Mouse (Mus musculus) thymus, postnatal 14 days (tissue): ENCODE measurements around the gene St6galnac3.

ENCODE experiments used
- DNase-seq: peaks from one replicate; pipeline ENCODE4 v3.0.0; 2021

Gene St6galnac3

DNA sequence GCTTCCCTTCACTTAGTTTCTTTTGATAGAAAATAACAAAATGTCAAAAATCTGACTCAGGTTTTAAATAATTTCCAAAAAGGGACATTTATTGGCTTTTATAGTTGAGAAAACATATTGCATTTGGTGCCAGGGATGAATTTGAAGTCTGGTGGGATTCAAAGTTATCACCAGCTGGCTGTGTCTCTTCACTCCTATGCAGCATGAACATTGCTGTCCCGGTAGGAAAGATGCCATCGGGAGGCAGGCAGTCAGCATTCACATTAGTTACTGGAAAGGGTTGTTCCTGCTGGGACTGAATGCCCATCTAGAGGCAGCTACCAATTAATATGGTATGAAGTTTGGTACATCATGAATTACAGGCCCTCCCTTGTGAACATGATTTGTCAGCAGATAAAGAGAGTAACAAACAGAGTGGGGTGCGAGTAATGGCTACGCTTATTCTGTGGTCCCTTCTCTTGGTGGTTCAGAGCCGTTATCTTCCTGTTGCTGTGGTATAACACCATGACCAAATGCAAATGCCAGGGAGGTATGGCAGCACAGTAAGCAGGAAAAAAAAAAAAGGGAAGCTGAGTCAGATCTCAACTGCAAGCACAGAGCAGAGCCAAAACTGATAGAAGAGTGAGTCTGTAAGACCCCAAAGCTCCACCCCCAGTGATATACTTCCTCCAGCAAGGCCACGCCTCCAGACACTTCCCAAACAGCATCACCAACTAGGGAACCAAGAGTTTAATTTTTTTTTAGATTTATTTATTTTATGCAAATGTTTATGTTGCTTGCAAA, 535.1 kb downstream of the St6galnac3 start:
- DNase-seq: no peak

DNA sequence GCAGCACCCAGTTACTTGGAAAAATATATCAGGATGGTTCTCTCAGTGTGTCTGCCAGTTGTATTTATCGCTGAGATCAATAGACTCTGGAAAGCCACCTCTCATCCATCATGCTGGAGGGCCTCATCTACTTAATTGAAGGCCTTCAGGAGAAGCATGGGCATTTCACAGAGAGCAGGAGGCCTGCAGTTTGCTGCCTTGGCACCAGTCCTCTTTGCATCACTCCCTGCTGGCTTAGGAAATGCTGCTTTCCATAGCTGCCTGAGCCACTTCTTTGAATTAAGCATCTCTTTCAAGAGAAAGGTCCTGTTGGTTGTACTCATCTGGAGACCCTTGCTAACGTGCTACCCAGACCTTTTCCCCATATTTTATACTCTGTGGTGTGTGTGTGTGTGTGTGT, 536.8 kb downstream of the St6galnac3 start:
- no peak for DNase-seq

DNA sequence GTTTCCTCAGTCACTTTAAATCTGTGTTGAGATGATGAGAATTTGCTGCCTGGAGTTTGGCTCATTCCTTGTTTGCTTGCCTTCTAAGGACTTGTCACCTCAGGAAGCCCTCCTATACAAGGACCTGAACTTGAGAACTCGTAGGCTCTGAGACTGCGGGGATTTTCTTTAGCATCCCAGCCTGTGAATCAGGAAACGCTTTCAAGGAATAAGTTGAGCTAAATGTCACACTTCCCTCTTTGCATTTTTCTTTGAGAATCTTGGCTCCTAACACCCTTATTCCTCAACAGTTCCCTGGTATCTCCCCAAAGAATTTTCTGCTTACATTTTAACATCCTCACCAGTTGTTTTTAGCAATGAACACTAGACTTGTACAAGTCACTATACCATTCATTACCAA, 539.9 kb downstream of the St6galnac3 start:
- no peak for DNase-seq

DNA sequence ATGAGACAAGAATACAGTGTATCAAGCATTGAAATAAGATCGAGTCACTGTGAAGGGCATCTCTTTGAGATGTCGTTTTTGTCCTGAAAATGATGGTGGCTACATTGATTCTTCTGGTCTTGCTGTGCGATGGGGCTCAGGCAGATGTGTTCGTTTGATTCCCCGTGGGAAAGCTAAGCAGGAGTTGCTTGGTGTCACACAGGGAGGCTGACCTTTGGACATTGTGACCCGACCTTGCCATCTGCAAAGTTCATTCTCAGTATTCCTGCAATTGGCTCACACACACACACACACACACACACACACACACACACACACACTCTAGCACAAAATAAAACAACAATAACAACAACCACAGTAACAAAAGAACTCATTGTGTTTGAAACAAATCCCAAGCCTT, 543.7 kb downstream of the St6galnac3 start:
- DNase-seq: no peak

DNA sequence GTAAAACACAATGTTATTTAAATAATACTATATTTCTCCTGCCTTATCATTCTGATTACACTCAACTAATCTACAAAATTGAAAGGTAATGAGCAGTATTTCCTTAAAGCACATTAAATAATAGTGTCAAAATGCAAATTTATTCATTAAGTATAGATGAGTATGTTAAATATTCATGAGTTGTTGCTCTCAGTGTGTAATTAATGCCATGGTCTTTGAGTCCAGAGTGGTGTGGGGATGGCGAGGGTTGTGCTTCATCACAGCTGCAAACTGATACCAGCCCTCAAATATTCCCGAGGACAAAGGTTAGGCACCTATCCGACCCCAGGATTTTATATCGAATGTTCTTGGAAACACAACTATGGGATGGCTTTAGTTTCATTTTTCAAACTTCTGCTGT, 548.2 kb downstream of the St6galnac3 start:
- no peak for DNase-seq

DNA sequence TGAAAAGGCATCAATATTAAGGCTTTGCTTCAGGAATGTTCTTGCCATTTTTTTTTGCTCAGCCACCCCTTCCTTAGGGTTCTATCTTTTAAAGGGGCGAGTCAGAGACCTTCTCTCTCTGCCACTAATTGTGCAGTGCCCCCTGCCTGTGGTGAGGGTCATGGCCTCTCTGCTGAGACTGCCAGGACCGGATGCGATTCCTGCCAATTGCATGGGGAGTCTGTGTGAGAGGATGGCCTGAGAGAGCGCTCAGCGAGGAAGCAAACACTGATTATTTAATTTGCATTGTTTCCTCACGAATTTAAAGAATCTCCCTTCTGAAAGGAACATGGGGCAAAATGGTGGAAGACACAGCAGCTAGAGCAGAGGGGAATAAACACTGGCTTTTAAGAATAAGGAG, 548.6 kb downstream of the St6galnac3 start:
- no peak for DNase-seq

DNA sequence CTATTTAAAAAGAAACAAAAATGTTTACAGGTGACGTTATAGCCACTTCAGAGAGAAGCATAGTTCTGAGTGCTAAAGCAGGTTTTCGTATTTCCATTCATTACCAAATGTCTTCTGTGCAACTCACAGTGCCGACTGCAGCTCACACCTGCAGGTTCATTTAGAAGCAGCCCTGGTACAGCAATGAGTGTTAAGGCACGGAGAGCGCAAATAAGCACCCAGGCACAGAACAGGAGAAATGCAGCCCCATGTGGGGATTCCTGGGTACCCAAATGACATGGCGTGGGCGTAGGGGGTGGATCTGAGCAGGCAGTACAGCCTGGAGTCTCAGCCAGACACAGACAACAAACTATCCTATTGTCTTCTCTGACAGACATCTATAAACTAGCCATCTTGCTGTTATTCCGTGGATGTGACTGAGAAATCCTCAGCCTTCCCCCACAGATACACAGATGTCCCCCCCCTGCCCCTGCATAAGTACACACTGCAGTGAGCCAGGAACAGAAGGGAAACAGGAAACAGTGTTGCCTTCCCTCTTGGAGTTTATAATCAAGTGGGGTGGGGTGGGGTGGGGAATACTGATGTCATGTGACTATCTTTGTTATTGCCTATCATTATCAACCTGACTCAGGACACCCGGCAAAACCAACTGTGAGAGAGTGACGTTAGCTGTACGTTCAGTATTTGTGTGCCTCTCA, 550.5 kb downstream of the St6galnac3 start:
- no peak for DNase-seq

DNA sequence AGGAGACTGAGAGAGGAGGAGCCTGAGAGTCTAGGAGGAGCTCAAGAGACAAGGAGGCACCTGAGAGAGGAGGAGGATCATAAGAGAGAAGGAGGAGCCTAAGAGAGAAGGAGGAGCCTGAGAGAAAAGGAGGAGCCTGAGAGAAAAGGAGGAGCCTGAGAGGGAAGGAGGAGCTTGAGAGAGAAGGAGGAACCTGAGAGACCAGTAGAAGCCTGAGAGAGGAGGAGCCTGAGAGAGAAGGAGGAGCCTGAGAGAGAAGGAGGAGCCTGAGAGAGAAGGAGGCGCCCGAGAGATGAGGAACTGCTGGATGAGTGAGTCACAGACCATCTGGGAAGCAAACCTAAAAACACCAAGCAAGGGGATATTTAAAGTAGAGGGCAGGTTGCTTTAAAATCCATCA, 551.4 kb downstream of the St6galnac3 start:
- DNase-seq: no peak

DNA sequence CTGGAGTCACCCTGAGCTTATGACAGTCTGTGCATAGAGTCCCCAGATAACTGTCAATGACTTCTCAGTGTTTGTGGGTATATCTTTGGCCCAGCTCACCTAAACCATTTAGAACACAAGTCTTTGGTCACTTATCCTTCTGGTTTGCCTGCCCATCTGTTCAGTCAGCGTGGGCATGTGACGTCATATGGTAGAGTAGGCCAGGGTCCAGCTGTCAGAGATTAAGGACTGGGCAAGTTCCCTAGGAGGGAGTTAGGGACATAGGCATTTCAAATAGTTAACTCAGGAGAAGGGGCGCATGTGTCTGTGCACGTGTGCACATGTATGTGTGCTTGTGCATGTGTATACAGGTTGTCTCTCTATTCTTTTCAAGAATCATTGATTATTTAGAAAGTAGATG, 554.8 kb downstream of the St6galnac3 start:
- DNase-seq: no peak

DNA sequence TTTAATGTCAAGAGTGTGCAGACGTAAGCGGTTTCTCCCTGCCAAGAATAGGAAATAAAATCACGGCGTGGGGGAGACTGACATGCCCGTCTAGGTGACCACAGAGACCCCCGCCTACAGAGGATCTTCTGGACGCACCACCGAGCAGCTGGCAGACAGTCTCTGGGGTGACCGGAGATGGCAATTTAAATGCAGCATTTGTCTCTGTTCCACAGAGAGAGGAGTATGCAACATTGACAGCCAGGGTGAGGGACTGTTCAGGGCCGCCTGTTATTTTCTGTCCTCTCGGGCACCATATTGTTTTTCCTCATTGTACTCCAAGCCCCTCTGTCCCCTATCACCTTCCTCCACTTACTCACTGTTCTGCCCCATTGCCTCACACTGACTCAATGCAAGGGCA, 555.2 kb downstream of the St6galnac3 start:
- no peak for DNase-seq

DNA sequence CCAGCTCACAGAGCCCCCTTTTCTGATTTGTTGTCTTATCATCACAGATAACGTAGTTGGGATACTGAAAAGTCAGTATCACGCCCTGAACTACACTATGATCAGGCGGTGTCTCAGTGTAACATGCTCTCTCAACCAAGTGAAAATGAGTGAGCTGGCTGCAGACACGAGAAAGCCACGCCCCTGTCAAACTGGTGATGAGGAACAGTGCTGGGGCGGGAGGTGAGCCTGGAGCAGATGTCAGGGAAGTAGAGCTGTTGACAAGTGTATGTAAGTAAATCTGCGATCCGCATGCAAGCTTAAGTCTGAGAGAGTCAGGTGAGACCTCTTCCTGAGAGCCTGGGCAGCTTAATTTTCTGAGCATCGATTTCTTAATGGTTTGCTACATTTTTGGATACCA, 563.3 kb downstream of the St6galnac3 start:
- DNase-seq: no peak

DNA sequence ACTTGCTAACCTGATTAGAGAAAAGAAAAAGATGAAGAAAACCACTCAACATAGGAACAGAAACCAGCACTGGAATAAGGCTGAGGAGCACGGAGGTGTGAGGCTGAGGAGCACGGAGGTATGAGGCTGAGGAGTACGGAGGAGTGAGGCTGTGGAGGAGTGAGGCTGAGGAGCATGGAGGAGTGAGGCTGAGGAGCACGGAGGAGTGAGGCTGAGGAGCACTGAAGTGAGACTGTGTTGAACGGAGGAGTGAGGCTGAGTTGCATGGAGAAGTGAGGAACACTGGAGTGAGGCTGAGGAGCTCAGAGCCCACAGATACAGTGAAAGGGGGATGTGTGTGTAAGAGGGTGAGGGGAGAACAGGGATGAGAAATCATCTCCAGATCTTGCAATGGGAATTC, 564.3 kb downstream of the St6galnac3 start:
- no peak for DNase-seq

DNA sequence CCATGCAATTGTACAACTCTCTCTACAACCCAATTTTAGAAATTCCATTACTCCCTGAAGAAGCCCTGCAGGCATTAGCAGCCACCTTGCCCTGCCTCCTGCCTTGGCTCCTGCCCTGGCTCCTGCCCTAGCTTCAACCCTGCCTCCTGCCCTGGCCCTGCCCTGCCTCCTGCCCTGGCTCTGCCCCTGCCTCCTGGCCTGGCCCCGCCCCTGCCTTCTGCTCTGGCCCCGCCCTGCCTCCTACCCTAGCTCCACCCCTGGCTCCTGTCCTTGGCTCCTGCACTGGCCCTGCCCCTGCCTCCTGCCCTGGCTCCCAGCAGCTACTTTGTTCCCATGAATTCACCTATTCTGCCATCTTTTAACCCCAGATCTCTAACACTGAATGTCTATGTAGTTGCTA, 576.1 kb downstream of the St6galnac3 start:
- peak; percentile 18 for DNase-seq
